Mouse (Mus musculus) T-helper 1 cell (primary cell): ENCODE results near the gene Strn3.
"Not testable (repeated sequence)": the region's sequence is repeated elsewhere in the genome, so short reads cannot be mapped to it uniquely, and the experiment has no call there.

Source experiments
- in situ Hi-C: fragments of 300-600 bp; cut with MboI, MseI; formaldehyde crosslinking; loops from one replicate; pipeline ENCODE4 v1.15.1; 2025; ENCODE audit warnings: high pct_unique_total_duplicates

The Strn3 gene

GRCm38 (mm10) chr12:51693419-51693818 lies 1.7 kb upstream of the Strn3 start:
- in situ Hi-C loops, result no loop called here

GRCm38 (mm10) chr12:51692870-51693269 lies 1.2 kb upstream of the Strn3 start:
- in situ Hi-C loops, result not testable (repeated sequence)

GRCm38 (mm10) chr12:51690893-51691844 lies 528 bp downstream of the Strn3 start, which contains the start of gene Ap4s1:
Ap4s1 (plus strand) TSS chr12:51691033.
- in situ Hi-C loops, result no loop called here

GRCm38 (mm10) chr12:51688546-51688945 lies 3.2 kb downstream of the Strn3 start:
- in situ Hi-C loops, result loop anchor here (10.0 kb wide), 1 partner anchor 316 kb away; the partner anchor contains the start of gene Dtd2

- in situ Hi-C loops, result no loop called here
These were observed 12.9 kb downstream of the Strn3 start for GRCm38 (mm10) chr12:51678844-51679243.

GRCm38 (mm10) chr12:51676442-51676841 lies 15.3 kb downstream of the Strn3 start:
- in situ Hi-C loops, result no loop called here

GRCm38 (mm10) chr12:51673270-51673669 lies 18.4 kb downstream of the Strn3 start:
- in situ Hi-C loops, result no loop called here

- in situ Hi-C loops, result no loop called here
These were observed 20.3 kb downstream of the Strn3 start for GRCm38 (mm10) chr12:51671231-51671891.

- in situ Hi-C loops, result no loop called here
These were observed 24.8 kb downstream of the Strn3 start for GRCm38 (mm10) chr12:51666708-51667430.

GRCm38 (mm10) chr12:51663908-51664307 lies 27.8 kb downstream of the Strn3 start:
- in situ Hi-C loops, result no loop called here

- in situ Hi-C loops, result no loop called here
These were observed 28.7 kb downstream of the Strn3 start for GRCm38 (mm10) chr12:51663011-51663410.

GRCm38 (mm10) chr12:51655944-51656465 lies 35.7 kb downstream of the Strn3 start:
- in situ Hi-C loops, result no loop called here

- in situ Hi-C loops, result not testable (repeated sequence)
These were observed 42.3 kb downstream of the Strn3 start for GRCm38 (mm10) chr12:51649401-51649800.

- in situ Hi-C loops, result no loop called here
These were observed 49.8 kb downstream of the Strn3 start for GRCm38 (mm10) chr12:51641871-51642270.

- in situ Hi-C loops, result no loop called here
These were observed 54.8 kb downstream of the Strn3 start for GRCm38 (mm10) chr12:51636689-51637470.

GRCm38 (mm10) chr12:51636260-51636659 lies 55.4 kb downstream of the Strn3 start:
- in situ Hi-C loops, result no loop called here

- in situ Hi-C loops, result no loop called here
These were observed 58.2 kb downstream of the Strn3 start for GRCm38 (mm10) chr12:51633481-51633880.

- in situ Hi-C loops, result no loop called here
These were observed 68.4 kb downstream of the Strn3 start for GRCm38 (mm10) chr12:51623366-51623694.

- in situ Hi-C loops, result no loop called here
These were observed 68.9 kb downstream of the Strn3 start for GRCm38 (mm10) chr12:51622670-51623365.

- in situ Hi-C loops, result no loop called here
These were observed 70.5 kb downstream of the Strn3 start for GRCm38 (mm10) chr12:51621161-51621560.
